Mouse (Mus musculus) kidney, adult 8-10 months (tissue): ENCODE results near the gene Fbxw5.

Source experiments
- DNase-seq, 2 experiments: peaks; one replicate each; pipeline ENCODE4 v3.0.0; 2022

Gene Fbxw5

GRCm38 (mm10) chr2:25479551-25480311 lies 20.8 kb upstream of the Fbxw5 start:
- no peak for DNase-seq

DNA sequence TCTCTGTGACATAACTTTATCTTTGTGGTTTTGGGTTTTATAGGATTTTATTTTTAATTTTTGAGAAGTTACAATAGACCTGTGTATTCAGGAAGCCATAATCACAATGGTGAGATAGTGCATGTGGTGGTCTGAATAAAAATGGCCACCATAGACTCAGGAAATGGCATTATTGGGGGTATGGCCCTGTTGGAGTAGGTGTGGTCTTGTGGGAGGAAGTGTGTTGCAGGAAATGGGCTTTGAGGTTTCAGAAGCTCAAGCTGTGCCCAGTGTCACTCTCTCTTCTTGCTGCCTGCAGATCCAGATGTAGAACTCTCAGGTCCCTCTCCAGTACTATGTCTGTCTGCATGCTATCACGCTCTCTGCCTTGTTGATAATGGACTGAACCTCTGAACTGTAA lies 20.0 kb upstream of the Fbxw5 start:
- no peak for DNase-seq

DNA sequence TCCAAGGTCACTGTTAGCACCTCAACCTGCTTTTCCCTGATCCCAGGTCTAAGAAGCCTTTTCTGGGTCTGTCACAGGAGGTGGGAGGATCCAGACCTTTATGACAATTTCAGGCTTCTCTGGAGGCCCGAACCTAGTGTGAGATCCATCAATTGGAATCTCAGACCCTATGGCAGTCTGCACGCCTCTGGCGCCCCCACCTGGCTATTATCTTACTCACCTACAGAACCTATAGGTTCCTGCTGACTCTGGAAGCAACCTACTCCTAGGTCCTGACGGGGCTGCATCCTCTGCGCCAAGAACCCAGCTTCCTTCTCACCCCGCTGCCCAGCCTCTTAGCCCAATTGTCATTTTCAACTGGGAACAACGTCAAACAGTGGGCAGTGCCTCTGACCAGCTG lies 17.6 kb upstream of the Fbxw5 start:
- peak in 1 of 2 experiments; percentile 56 for DNase-seq

- peak; percentile 68 to 72 for DNase-seq
These were observed 15.5 kb upstream of the Fbxw5 start for GRCm38 (mm10) chr2:25484901-25485647.

DNA sequence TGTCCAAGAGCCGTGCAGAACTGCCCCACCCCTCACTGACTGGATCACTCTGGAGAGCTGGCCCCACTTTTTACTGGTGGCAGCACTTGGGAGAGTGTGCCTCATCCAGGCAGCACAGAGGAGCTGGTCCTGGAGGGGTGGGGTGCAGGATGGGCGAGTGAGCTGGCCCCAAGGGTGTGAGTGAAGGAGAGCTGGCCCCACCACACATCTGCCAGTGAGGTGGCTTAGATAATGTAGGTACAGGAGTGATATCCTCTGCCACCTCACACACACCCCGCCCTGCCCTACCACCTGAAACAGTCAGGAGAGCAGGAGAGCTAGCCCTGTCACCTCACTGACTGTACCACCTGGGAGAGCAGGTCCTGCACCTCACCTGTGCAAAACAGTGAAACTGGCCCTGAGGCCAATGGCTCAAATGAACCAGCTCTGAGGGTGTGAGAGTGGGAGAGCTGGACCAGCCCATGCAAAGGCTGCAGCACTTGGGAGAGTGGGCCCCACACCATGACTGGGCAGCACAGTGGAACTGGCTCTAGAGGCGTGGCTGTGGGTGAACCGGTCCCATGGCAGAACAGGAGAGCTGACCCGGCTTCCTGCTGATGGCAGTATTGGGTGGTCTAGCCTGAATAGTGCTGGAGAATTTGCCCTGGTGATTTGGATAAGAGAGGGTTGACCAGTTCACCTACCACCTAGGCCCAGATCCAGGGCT lies 12.4 kb upstream of the Fbxw5 start:
- DNase-seq, result no peak

GRCm38 (mm10) chr2:25488671-25489068 lies 11.9 kb upstream of the Fbxw5 start:
- no peak for DNase-seq

GRCm38 (mm10) chr2:25492988-25493387 lies 7.6 kb upstream of the Fbxw5 start:
- DNase-seq, result no peak

DNA sequence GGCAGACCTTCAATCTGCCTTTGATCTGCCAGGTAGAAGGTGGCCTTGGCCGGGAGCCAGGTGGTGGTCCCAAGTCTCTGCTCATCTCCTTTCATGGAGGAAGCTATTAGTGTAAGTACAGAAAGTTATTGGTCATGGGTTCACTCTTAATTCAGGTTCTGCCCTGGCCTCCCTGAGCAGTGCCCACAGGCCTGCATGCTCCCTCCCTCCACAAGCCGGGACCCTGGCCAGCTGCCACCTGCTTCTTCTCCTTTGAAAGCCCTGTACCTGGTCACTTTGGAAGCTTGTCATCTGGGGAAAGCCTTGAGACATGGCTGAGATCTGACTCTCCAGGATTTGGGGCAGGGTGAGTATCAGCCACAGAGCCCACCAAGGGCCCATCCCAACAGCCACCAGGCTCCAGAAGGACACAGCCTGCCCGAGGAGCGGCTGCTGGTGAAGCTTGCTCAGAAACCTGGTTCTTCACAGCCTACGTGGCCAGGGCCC lies 7.0 kb upstream of the Fbxw5 start, which contains the start of gene Lcn12:
Lcn12 (minus strand) TSS at position 436 of the 486 bp plus-strand sequence.
- no peak for DNase-seq

- peak; percentile 32 to 43 for DNase-seq
These were observed 4.1 kb upstream of the Fbxw5 start for GRCm38 (mm10) chr2:25496462-25496861.

DNA sequence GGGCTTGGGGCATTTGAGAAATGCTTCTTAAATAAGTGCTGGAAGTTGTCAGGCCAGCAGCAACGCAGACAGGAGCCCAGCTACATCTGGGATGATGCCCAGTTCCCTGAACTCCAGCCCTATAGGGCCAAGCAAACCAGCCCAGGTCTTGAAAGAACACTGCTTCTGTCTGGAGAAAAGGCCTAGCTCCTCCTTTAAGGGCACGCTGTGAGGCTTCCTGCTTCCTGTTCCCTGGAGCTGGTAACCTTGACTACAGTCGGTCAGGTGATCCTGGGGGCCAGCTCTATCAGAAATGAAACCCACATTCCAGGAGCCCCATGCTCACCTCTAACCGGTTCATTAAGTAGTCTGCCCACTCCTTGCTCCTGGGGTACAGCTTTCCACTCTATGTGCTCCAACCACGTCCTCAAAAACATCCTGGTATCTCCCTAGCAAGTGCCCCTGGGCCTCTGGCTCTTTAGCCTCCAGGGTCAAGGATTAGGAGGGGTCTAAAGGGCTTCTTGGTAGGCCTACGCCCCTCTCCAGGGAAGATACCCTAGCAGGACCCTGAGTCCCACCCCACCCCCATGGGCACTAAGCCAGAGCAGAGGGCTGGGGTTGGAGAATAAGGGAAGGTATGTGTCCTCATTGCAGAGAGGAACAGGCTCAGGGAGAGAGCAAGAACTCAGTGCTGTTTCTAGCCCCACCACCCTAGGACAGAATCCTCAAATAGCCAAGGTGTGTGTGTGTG lies 2.5 kb upstream of the Fbxw5 start:
- no peak for DNase-seq

DNA sequence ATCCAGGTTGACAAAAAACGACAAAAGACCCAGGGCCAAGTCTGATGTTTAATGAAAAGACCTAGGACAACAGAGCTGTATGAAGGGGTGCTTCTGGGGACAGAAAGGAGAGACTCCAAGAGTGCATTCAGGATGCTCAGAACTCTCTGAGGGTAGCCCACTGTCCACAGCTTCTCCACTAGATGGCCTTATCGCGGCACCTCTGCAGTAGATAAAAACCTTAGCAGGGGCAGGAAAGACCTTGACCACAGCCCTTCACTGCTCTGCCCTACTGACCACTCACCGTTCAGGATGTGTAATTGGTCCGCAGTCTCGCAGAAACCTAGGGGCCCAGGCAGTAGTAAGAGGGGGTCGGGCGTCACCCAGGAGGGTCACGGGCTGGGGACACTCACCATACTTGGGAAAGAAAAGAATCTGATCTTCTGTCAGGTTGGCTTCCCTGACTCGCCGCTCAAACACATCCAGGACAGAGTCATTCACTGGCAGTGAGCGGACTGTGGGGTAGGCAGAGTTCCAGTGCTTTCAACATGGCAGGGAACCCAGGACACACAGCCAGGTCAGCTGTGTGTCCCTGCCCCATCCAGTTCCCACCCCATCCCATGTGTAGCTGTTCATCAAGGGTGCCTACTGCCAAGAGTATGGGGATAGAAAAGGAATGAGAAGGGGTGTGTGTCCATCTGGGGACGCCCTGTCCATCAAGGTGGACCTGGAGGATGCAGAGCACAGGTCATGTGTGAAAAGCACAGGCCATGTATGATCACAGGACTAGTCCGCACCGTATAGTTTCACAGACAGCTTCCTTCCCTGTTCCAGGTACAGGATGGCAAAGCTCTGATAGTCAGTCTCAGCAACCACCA lies 1.7 kb upstream of the Fbxw5 start:
- no peak for DNase-seq

GRCm38 (mm10) chr2:25500071-25500575 lies 427 bp upstream of the Fbxw5 start:
- peak in 1 of 2 experiments; percentile 42 for DNase-seq

GRCm38 (mm10) chr2:25501593-25502486 lies 1.3 kb downstream of the Fbxw5 start, which contains the start of gene C8g:
Gene C8g (minus strand): TSS chr2:25501719.
- DNase-seq, result no peak

- DNase-seq, result no peak
These were observed 2.2 kb downstream of the Fbxw5 start for GRCm38 (mm10) chr2:25502726-25503125.

DNA sequence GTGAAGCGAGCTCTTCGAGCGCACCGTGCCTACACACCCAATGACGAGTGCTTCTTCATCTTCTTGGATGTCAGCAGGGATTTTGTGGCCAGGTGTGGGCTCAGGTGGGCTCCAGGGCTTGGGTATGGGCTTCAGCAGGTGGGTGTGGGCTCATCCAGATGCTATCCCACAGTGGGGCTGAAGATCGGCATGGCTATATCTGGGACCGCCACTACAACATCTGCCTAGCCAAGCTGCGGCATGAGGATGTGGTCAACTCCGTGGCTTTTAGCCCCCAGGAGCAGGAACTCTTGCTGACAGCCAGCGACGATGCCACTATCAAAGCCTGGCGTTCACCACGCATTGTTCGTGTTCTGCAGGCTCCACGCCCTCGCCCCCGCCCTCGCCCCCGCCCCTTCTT lies 4.0 kb downstream of the Fbxw5 start:
- no peak for DNase-seq

GRCm38 (mm10) chr2:25505000-25505399 lies 4.5 kb downstream of the Fbxw5 start:
- no peak for DNase-seq

GRCm38 (mm10) chr2:25505860-25506259 lies 5.3 kb downstream of the Fbxw5 start:
- DNase-seq, result no peak

- peak in 1 of 2 experiments; percentile 25 for DNase-seq
These were observed 6.4 kb downstream of the Fbxw5 start for GRCm38 (mm10) chr2:25506964-25507363.

DNA sequence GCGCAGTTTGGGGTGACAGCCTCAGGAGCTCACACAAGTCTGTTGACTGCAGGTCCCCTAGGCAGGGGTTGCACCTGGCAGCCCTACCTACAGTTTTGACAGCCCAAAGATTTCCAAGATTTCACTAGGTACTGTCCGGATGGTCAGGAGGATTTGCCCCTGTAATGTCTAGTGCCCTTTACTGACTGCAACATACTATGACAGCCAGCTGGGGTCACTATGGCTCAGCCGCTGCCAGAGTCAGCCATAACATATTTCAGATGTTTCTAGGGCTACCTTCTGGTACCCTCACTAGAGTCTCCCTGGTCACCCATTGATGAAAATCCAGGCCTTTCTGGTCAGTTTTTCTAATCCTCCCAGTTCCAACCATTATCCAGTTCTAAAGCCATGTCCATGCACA lies 9.4 kb downstream of the Fbxw5 start:
- no peak for DNase-seq
